Mouse (Mus musculus) MEL (cell line): ENCODE results near the gene Ptma. TPM values are rescaled to one million over a fixed set of nuclear protein-coding genes. Genes with fewer than 3 reads are reported as not detected.

Experiments used
- DNase-seq: peaks from one replicate; pipeline ENCODE4 v3.0.0; 2011; ENCODE audit warnings: low read depth, low spot score
- H3K27ac ChIP-seq: 2 replicates; pipeline ENCODE4 v1.5.1; 2012; ENCODE audit warnings: low read depth, mild to moderate bottlenecking, control low read depth, low read length, moderate library complexity; ENCODE audit not compliant: control insufficient read depth
- H3K27me3 ChIP-seq, 2 experiments: fragments of 150-350 bp in 1 of 2; sonication (generic) in 1 of 2; 2 replicates each; pipeline ENCODE4 v1.6.1; 2012; ENCODE audit warnings: low read length in 2 of 2, mild to moderate bottlenecking in 2 of 2, improper control_type of control experiment in 1 of 2, moderate library complexity in 1 of 2; ENCODE audit not compliant: insufficient read depth in 2 of 2, control insufficient read depth in 1 of 2
- H3K36me3 ChIP-seq, 2 experiments: 2 replicates each; pipeline ENCODE4 v1.6.1; 2012 to 2014; ENCODE audit warnings: low read length in 2 of 2, improper control_type of control experiment in 1 of 2, inconsistent platforms in 1 of 2, mild to moderate bottlenecking in 1 of 2; ENCODE audit not compliant: insufficient read depth in 2 of 2, control insufficient read depth in 1 of 2
- H3K4me1 ChIP-seq, 2 experiments: fragments of 150-350 bp in 1 of 2; sonication (generic) in 1 of 2; 2 replicates each; pipeline ENCODE4 v1.6.1; 2012; ENCODE audit warnings: low read length in 2 of 2, improper control_type of control experiment in 1 of 2, mild to moderate bottlenecking in 1 of 2; ENCODE audit not compliant: insufficient read depth in 2 of 2, control insufficient read depth in 1 of 2
- H3K4me3 ChIP-seq, 2 experiments: fragments of 150-350 bp in 1 of 2; sonication (generic) in 1 of 2; 2 replicates each; pipeline ENCODE4 v1.5.1; 2012; ENCODE audit warnings: low read depth in 2 of 2, low read length in 2 of 2, mild to moderate bottlenecking in 2 of 2, moderate library complexity in 2 of 2, control low read depth in 1 of 2, improper control_type of control experiment in 1 of 2; ENCODE audit not compliant: control insufficient read depth in 1 of 2, insufficient read depth in 1 of 2
- H3K79me2 ChIP-seq: 2 replicates; pipeline ENCODE4 v1.6.1; 2012; ENCODE audit warnings: mild to moderate bottlenecking, low read length, moderate library complexity; ENCODE audit not compliant: control insufficient read depth, poor library complexity, insufficient read depth
- H3K9ac ChIP-seq: 2 replicates; pipeline ENCODE4 v1.6.1; 2012; ENCODE audit warnings: low read depth, mild to moderate bottlenecking, control low read depth, low read length, moderate library complexity; ENCODE audit not compliant: control insufficient read depth, poor library complexity, severe bottlenecking
- H3K9me3 ChIP-seq: fragments of 150-350 bp; sonication (generic); replicated peaks from 2 replicates; pipeline ENCODE4 v1.6.1; 2012; ENCODE audit warnings: mild to moderate bottlenecking, low read length, improper control_type of control experiment, moderate library complexity; ENCODE audit not compliant: insufficient read depth
- BHLHE40 ChIP-seq: IDR thresholded peaks from 2 replicates; pipeline ENCODE4 v1.6.1; 2012; ENCODE audit warnings: low read depth, mild to moderate bottlenecking, inconsistent platforms, low read length, improper control_type of control experiment, borderline replicate concordance
- CHD1 ChIP-seq: IDR thresholded peaks from 2 replicates; pipeline ENCODE4 v1.6.1; 2012; ENCODE audit warnings: low read depth, mild to moderate bottlenecking, inconsistent platforms, low read length, improper control_type of control experiment
- CHD2 ChIP-seq: IDR thresholded peaks from 2 replicates; pipeline ENCODE4 v1.6.1; 2011; ENCODE audit warnings: low read length, improper control_type of control experiment
- CTCF ChIP-seq, 3 experiments: IDR thresholded peaks in 2 of 3; conservative IDR thresholded peaks in 1 of 3; 2 replicates each; pipeline ENCODE4 v1.5.1; 2011 to 2012; ENCODE audit warnings: low read length in 3 of 3, low read depth in 2 of 3, mild to moderate bottlenecking in 2 of 3, improper control_type of control experiment in 1 of 3, inconsistent platforms in 1 of 3, mixed read lengths in 1 of 3, moderate library complexity in 1 of 3; ENCODE audit not compliant: control insufficient read depth in 1 of 3, insufficient read depth in 1 of 3, poor library complexity in 1 of 3, severe bottlenecking in 1 of 3
- ELF1 ChIP-seq: IDR thresholded peaks from 2 replicates; pipeline ENCODE4 v1.6.1; 2014; ENCODE audit warnings: low read depth, mild to moderate bottlenecking, inconsistent platforms, low read length, improper control_type of control experiment, moderate library complexity
- GABPA ChIP-seq: IDR thresholded peaks from 2 replicates; pipeline ENCODE4 v1.6.1; 2012; ENCODE audit warnings: low read depth, mild to moderate bottlenecking, inconsistent platforms, low read length, improper control_type of control experiment, moderate library complexity
- GATA1 ChIP-seq: IDR thresholded peaks from 2 replicates; pipeline ENCODE4 v1.6.1; 2011; ENCODE audit warnings: low read depth, low read length, improper control_type of control experiment
- HCFC1 ChIP-seq: IDR thresholded peaks from 2 replicates; pipeline ENCODE4 v1.6.1; 2012; ENCODE audit warnings: low read depth, mild to moderate bottlenecking, inconsistent platforms, low read length, improper control_type of control experiment, moderate library complexity
- MAFK ChIP-seq: IDR thresholded peaks from 2 replicates; pipeline ENCODE4 v1.6.1; 2011; ENCODE audit warnings: low read depth, mild to moderate bottlenecking, low read length, improper control_type of control experiment, borderline replicate concordance
- MAX ChIP-seq: IDR thresholded peaks from 2 replicates; pipeline ENCODE4 v1.6.1; 2011; ENCODE audit warnings: low read length, improper control_type of control experiment
- MAZ ChIP-seq: IDR thresholded peaks from 2 replicates; pipeline ENCODE4 v1.6.1; 2012; ENCODE audit warnings: low read depth, mild to moderate bottlenecking, inconsistent platforms, low read length, improper control_type of control experiment
- MEF2A ChIP-seq: IDR thresholded peaks from 2 replicates; pipeline ENCODE4 v1.6.1; 2014; ENCODE audit warnings: low read depth, mild to moderate bottlenecking, inconsistent platforms, low read length, improper control_type of control experiment; ENCODE audit not compliant: poor library complexity, insufficient replicate concordance, severe bottlenecking; ENCODE audit errors: extremely low read depth
- MXI1 ChIP-seq: IDR thresholded peaks from 2 replicates; pipeline ENCODE4 v1.6.1; 2011; ENCODE audit warnings: mild to moderate bottlenecking, low read depth, low read length, improper control_type of control experiment
- MYB ChIP-seq: IDR thresholded peaks from 2 replicates; pipeline ENCODE4 v1.6.1; 2011; ENCODE audit warnings: mild to moderate bottlenecking, low read depth, low read length, improper control_type of control experiment
- MYC ChIP-seq: IDR thresholded peaks from 2 replicates; pipeline ENCODE4 v1.6.1; 2011; ENCODE audit warnings: low read depth, mild to moderate bottlenecking, low read length, improper control_type of control experiment, moderate library complexity
- NELFE ChIP-seq: IDR thresholded peaks from 2 replicates; pipeline ENCODE4 v1.6.1; 2011; ENCODE audit warnings: low read depth, low read length, improper control_type of control experiment
- POLR2A ChIP-seq, 2 experiments: IDR thresholded peaks; 2 replicates each; pipeline ENCODE4 v1.6.1; 2011 to 2012; ENCODE audit warnings: low read length in 2 of 2, mild to moderate bottlenecking in 2 of 2, control low read depth in 1 of 2, improper control_type of control experiment in 1 of 2, low read depth in 1 of 2, moderate library complexity in 1 of 2; ENCODE audit not compliant: control insufficient read depth in 1 of 2, insufficient read depth in 1 of 2, poor library complexity in 1 of 2
- POLR2AphosphoS2 ChIP-seq: IDR thresholded peaks from 2 replicates; pipeline ENCODE4 v1.6.1; 2011; ENCODE audit warnings: low read length, improper control_type of control experiment
- POLR2AphosphoS5 ChIP-seq: IDR thresholded peaks from 2 replicates; pipeline ENCODE4 v1.6.1; 2012; ENCODE audit warnings: low read depth, borderline replicate concordance, mild to moderate bottlenecking, inconsistent platforms, low read length, moderate library complexity, mixed read lengths
- RAD21 ChIP-seq: IDR thresholded peaks from 2 replicates; pipeline ENCODE4 v1.6.1; 2011; ENCODE audit warnings: mild to moderate bottlenecking, low read depth, low read length, improper control_type of control experiment
- RCOR1 ChIP-seq: IDR thresholded peaks from 2 replicates; pipeline ENCODE4 v1.6.1; 2012; ENCODE audit warnings: low read depth, mild to moderate bottlenecking, inconsistent platforms, low read length, improper control_type of control experiment
- SIN3A ChIP-seq: IDR thresholded peaks from 2 replicates; pipeline ENCODE4 v1.6.1; 2012; ENCODE audit warnings: low read length, improper control_type of control experiment, inconsistent platforms
- SMC3 ChIP-seq: IDR thresholded peaks from 2 replicates; pipeline ENCODE4 v1.6.1; 2011; ENCODE audit warnings: low read depth, low read length, improper control_type of control experiment
- TAL1 ChIP-seq: IDR thresholded peaks from 2 replicates; pipeline ENCODE4 v1.6.1; 2012; ENCODE audit warnings: mild to moderate bottlenecking, inconsistent platforms, low read length, moderate library complexity, mixed read lengths
- TBP ChIP-seq: IDR thresholded peaks from 2 replicates; pipeline ENCODE4 v1.8.0; 2011; ENCODE audit warnings: low read depth, low read length, improper control_type of control experiment
- TCF12 ChIP-seq: IDR thresholded peaks from 2 replicates; pipeline ENCODE4 v1.6.1; 2014; ENCODE audit warnings: low read depth, mild to moderate bottlenecking, inconsistent platforms, low read length, improper control_type of control experiment, moderate library complexity
- USF1 ChIP-seq: IDR thresholded peaks from 2 replicates; pipeline ENCODE4 v1.6.1; 2014; ENCODE audit warnings: low read depth, mild to moderate bottlenecking, inconsistent platforms, low read length, improper control_type of control experiment, moderate library complexity
- ZC3H11A ChIP-seq: IDR thresholded peaks from 2 replicates; pipeline ENCODE4 v1.6.1; 2012; ENCODE audit warnings: low read depth, mild to moderate bottlenecking, inconsistent platforms, low read length, improper control_type of control experiment
- ZKSCAN1 ChIP-seq: IDR thresholded peaks from 2 replicates; pipeline ENCODE4 v1.6.1; 2012; ENCODE audit warnings: low read depth, mild to moderate bottlenecking, inconsistent platforms, low read length, improper control_type of control experiment, moderate library complexity
- ZMIZ1 ChIP-seq: IDR thresholded peaks from 2 replicates; pipeline ENCODE4 v1.6.1; 2012; ENCODE audit warnings: low read depth, mild to moderate bottlenecking, inconsistent platforms, low read length, improper control_type of control experiment, moderate library complexity
- ZNF384 ChIP-seq: IDR thresholded peaks from 2 replicates; pipeline ENCODE4 v1.6.1; 2012; ENCODE audit warnings: low read depth, mild to moderate bottlenecking, inconsistent platforms, low read length, improper control_type of control experiment
- polyA plus RNA-seq, 2 experiments: library from polyadenylated mRNA; stranded (reverse) in 1 of 2; unstranded in 1 of 2; fragments of >175 nt in 1 of 2; fragments of >200 nt in 1 of 2; gene quantifications; 2 replicates each; pipeline versions ENCODE4 v1.2.1 to v1.2.4; 2012; ENCODE audit warnings: low replicate concordance in 2 of 2, low read depth in 1 of 2; ENCODE audit not compliant: insufficient read length in 2 of 2, insufficient read depth in 1 of 2, missing spikeins in 1 of 2
- total RNA-seq: library from RNA; depleted of rRNA; stranded (reverse); fragments of 300-350 nt; gene quantifications from 2 replicates; pipeline ENCODE4 v1.2.3, GENCODE M21; 2012

The Ptma gene
- total and polyA plus RNA-seq, 3 experiments: 2,419 to 4,891 (median 3,309) TPM

- Histone ChIP-seq H3K27ac (peak overlapping the region; percentile 23; the same call in 1 of the 2 replicates), H3K9ac (no peak overlapping the region)
These were observed 6.0 kb downstream of the Ptma start for GRCm38 (mm10) chr1:86532362-86533051.

GRCm38 (mm10) chr1:86533411-86534130, 7.0 kb downstream of the Ptma start:
- H3K79me2 ChIP-seq: peaks cover 12% of the 10 kb centered on the region
- peaks cover 2 to 11% of the 10 kb centered on the region in 2 experiments for H3K36me3 ChIP-seq
- H3K27me3 ChIP-seq: no peaks in the 10 kb centered on the region
- no peak overlapping the region for H3K27ac ChIP-seq
- TF ChIP-seq ELF1 (no peak), POLR2AphosphoS5 (peak; percentile 47; the same call in 1 of the 2 replicates), SMC3 (peak; percentile 35), GABPA (no peak), MYB (no peak), ZKSCAN1 (no peak), MAFK (no peak), ZC3H11A (peak; percentile 24; the same call in 1 of the 2 replicates), CTCF (IDR thresholded peaks at IDR 0.05 in 2 of 3, conservative IDR thresholded peaks at IDR 0.05 in 1 of 3; ENCODE audit: control insufficient read depth in 1 of 3, insufficient read depth in 1 of 3, low read depth in 2 of 3, low read length in 3 of 3, poor library complexity in 1 of 3, severe bottlenecking in 1 of 3) (peak in 2 of 3 experiments; percentile 43 to 45; a peak in 4 of 6 replicates), MAX (no peak), POLR2AphosphoS2 (no peak), RAD21 (peak; percentile 24)
- no peak overlapping the region for H3K4me3 ChIP-seq
- peaks cover 0 to 8% of the 10 kb centered on the region in 2 experiments; a peak in 2 of 4 replicates for H3K4me1 ChIP-seq
- no peak overlapping the region for H3K9ac ChIP-seq
- H3K9me3 ChIP-seq: no peaks in the 10 kb centered on the region
- DNase-seq: peak; percentile 73

More at GRCm38 (mm10) chr1:86532362-86533051, 6.0 kb downstream of the Ptma start:
- TF ChIP-seq HCFC1 (peak; percentile 57; the same call in 1 of the 2 replicates), CTCF (IDR thresholded peaks at IDR 0.05 in 2 of 3, conservative IDR thresholded peaks at IDR 0.05 in 1 of 3; ENCODE audit: control insufficient read depth in 1 of 3, insufficient read depth in 1 of 3, low read depth in 2 of 3, low read length in 3 of 3, poor library complexity in 1 of 3, severe bottlenecking in 1 of 3) (peak; percentile 66 to 94 (median 88)), USF1 (no peak), ZNF384 (no peak), SIN3A (peak; percentile 61), SMC3 (peak; percentile 89), NELFE (no peak), MEF2A (no peak), BHLHE40 (no peak), MYC (peak; percentile 48; the same call in 1 of the 2 replicates), MAZ (peak; percentile 68; the same call in 1 of the 2 replicates), CHD2 (no peak), TCF12 (no peak), MXI1 (no peak), ZMIZ1 (no peak), RAD21 (peak; percentile 86), MAX (no peak), GATA1 (no peak), ELF1 (no peak), TBP (0 out of 2 replicates have a peak, but pooled peaks have one; percentile 25), CHD1 (no peak), TAL1 (no peak), ZC3H11A (peak; percentile 91), POLR2A (IDR thresholded peaks at IDR 0.05; ENCODE audit: control insufficient read depth in 1 of 2, insufficient read depth in 1 of 2, low read depth in 1 of 2, low read length in 2 of 2, poor library complexity in 1 of 2) (0 out of 4 replicates have a peak, but pooled peaks of 1 of the 2 experiments have one; percentile 22), RCOR1 (no peak), POLR2AphosphoS5 (no peak; the same call in 1 of the 2 replicates)
- no peaks in the 10 kb centered on the region for H3K9me3 ChIP-seq
- DNase-seq: peak; percentile 95
- H3K4me3 ChIP-seq: no peak overlapping the region
- H3K36me3 ChIP-seq: peaks cover 2 to 11% of the 10 kb centered on the region in 2 experiments
- H3K4me1 ChIP-seq: peaks cover 0 to 8% of the 10 kb centered on the region in 2 experiments; a peak in 2 of 4 replicates
- H3K27me3 ChIP-seq: no peaks in the 10 kb centered on the region
- peaks cover 23% of the 10 kb centered on the region for H3K79me2 ChIP-seq
